Mouse (Mus musculus) cerebellum, adult (tissue): ENCODE data around the gene Gyg.
"Not testable (repeated sequence)": the region's sequence is repeated elsewhere in the genome, so short reads cannot be mapped to it uniquely, and the experiment has no call there.

ENCODE experiments used
- ATAC-seq: cut with Nextera tagmentation; 2 replicates; pipeline ENCODE4 v1.9.2; 2017; ENCODE audit warnings: mild to moderate bottlenecking, moderate library complexity, mixed read lengths; ENCODE audit not compliant: insufficient number of reproducible peaks, low FRiP score, low TSS enrichment

Gyg gene

DNA sequence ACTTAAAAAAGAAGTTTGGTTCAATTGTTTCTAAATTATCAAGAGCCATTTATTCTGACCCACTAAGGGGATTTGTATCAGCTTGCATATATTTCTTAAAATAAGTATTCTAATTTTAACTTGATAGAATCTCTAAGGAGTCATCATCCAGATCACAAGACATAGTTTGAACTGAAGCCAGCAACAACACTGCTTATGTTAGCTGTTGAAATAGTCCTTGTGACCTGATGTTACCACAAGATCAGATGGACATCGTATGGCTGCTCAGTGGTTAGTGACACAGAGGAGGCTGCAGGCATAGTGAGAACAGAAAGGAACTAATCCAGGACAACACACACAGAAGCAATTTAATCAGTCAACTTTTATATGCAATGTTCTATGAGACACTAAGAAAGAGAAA is 22.4 kb downstream of the Gyg start:
- no peak for ATAC-seq

DNA sequence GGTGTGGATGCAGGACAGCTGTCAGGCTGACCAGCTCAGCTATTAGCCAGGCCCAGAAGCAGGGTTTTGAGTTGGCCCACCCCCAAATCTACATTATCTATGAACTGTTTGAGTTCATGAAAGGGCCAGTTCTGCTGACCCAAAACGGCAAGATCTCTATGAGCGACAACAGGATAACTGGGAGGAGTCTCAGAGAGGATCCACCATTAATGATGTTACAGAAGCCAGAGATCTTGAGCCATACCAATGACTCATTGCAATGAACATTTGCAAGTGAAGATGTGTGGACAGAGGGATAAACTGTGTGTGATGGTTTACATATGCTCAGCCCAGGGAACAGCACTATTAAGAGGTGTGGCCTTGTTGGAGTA is 23.8 kb downstream of the Gyg start:
- ATAC-seq: no peak

DNA sequence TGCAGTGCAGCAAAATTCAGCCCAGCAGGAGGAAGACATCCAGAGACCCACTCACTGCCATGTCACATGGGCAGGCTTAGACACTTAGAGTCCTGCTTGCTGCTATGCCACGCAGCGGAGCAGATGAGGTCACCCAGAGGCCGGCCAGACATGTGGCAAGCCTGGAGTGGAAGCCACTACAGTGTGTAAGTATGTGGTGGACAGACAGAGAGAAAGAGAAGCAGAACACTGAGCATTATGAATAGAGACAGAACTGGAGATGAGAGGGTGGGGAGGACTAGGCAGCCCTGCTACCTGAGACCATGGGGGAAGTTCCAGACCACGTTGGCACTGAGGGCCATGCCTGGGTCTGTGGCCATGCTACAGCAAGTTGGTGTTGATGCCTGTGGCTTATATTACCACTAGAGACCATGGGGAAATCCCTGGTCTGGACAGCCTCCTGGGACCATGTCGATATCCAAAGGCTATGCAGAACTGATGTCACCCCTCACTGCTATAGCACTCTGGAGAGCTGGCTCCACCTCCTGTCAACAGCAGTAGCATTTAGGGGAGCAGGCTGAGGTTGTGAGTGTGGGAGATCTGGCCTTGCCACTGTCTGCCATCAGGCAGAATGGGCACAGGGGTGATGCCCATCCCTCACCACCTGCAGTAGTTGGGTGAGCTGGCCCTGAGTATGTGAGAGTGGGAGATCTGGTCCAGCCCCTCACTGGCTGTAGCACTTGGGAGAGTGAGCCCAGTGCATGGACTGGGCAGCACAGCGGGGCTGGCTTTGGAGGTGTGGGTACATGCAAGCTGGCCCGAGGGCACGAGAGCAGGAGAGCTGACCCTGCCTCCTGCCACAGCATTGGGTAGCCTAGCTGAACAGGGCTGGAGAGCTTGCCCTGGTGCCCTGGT is 24.4 kb downstream of the Gyg start:
- no peak for ATAC-seq

DNA sequence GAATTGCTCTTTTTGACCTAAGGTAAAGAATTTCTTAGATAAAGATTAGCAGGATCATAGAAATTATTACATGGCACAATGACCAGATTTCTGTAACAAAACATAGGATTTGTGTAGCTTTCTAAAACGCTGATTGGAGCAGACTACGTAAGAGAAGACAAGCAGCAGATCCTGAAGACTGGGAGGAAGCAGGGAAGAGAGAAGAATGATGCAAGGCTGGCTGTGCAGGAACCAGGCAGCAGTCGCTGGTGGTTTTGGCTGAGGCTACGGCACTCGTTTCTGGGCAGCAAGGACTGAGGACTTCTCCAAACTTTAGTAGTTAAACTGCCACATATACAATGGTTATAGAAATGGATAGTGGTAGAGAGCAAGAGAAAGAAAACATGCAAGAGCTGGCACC is 25.6 kb downstream of the Gyg start:
- no peak for ATAC-seq

DNA sequence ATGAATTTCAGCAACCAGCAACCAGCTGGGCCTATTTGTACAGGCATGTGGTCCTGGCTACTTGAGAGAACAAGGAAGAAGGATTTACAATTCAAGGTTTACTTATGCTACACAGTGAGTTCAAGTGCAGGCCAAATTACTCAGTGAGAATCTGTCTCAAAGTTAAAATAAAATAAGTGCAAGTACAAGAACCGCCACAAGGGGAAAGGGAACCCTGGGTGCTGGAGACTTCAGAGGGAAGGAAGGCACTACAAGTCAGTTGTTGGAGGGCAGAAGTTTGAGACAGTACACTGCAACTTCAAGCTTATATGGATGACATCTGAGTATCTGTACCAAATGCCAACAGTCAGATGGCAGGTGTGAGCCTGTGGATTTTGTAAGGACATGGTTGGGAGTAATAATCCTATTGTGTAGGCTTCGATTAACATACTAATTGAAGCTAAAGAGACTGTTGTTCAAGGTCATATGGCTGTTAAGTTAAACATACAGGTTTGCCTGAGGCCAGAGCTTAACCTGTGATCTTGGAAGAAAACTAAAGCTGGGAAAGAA is 28.0 kb downstream of the Gyg start:
- ATAC-seq: no peak

DNA sequence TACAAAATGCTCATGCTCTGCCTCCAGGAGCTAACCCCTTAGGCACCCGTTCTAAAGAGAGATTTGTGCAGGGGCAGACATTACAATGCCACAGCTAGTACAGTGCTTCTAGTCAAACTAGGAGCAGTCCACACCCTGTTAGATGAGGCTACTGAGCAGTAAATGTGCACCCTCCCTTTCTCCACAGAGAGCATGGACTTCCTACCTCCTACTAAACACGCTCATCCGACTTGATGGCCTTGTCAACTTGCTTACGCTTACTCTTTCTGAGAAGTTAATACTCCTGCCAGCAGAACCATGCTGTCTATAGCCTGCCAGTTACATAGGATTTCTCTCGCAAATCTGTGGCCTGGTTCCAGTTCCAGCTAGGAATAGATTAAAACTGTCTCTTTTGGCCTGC is 29.5 kb downstream of the Gyg start:
- ATAC-seq: no peak

DNA sequence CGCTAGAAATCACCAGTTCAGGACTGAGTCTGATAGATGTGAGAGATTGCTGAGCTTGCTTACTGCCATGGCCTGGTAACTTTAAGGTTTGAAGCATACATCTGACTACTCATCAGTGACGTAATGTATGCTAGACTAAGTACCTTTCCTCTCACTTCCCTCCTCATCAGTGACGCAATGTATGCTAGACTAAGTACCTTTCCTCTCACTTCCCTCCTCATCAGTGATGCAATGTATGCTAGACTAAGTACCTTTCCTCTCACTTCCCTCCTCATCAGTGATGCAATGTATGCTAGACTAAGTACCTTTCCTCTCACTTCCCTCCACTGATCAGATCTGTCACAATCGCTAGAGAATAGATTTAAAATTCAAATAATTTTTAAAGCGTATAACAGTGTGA is 33.5 kb downstream of the Gyg start:
- ATAC-seq: not testable (repeated sequence)

DNA sequence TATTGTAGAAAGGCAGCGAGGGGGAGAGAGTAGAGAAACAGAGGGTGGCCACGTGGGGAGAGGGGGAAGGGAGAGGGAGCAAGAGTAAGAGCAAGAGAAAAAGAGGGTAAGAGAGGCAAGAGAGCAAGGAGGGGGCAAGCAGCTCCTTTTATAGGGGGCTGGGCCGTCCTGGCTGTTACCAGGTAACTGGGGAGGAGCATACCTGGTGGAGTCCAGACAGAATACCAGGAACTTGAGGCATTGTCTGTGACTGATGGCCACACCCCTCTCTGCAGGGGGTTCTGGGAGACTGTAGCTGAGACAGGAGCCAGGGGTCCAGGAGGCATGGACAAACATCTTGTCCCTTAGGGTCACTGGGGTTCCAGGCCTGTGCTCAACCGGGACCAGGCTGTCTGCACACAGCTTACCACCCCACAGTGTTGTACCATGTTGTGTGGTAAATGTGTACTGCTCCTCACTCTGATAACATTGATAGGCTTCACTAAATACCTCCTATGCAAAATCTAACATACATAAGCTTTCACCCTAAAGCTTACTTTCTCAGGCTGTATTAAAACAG is 35.4 kb downstream of the Gyg start:
- ATAC-seq: peak; percentile 36; the same call in 1 of the 2 replicates

DNA sequence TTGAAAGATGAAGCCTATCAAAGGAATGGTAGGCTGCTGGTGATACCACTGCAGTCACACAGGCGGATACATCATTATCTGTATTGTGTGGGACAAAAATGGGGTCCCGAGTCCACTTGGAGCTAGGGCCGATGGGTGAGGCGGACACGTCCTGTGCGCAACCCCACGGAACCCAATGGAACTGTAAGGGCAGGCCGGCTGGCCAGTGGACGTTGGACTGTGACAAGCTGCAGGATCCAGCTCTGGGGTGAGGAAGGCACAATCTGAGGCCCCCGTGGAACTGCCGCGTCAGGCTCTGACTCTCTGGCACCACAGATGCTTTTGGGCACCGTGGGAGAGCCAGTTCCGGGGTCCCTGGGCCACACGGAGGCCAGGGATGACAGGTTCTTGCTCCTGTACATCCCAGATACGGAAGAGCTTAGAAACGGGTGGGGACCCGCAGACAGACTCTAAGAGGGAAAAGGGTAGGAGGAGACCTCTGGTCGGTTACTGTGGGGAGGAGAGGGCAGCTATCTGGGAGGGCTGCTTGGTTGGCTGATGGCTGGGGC is 36.0 kb downstream of the Gyg start:
- no peak for ATAC-seq

DNA sequence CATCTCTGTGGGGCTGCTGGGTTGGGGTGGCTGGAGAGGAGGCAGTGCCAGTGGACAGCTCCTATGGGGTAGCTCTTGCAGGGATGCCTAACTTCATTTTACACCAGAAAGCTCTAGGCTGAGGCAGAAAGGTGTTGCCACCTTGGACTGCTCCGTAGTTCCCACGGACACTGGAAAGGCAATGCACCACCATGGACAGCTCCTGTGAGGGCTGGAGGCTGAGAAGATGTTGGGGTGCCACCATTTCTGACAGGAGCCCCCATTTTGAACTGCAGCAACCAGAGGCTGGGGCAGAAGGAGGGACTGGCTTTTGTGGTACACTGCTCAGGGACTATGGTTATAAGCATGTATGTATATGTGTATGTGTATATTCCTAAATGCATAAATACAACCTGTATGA is 43.2 kb downstream of the Gyg start:
- no peak for ATAC-seq

DNA sequence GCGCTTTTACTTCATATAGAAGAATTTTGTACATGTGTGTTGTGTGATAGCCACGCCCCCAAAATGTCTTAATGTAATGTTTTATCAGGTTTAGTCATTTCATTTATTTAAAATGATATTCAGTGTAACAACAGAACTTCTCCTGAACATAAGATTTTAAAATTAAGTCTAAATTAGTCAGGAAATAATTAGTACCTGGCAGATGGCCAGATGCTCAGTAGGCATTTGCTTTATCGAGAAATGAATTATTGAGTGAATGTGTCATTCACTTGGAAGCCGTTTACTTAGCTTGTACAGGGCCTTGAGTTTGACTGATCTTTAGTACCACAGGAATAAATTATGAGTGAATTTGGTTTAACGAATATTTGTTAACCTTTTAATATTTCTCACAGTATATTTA is 46.2 kb downstream of the Gyg start:
- ATAC-seq: no peak

DNA sequence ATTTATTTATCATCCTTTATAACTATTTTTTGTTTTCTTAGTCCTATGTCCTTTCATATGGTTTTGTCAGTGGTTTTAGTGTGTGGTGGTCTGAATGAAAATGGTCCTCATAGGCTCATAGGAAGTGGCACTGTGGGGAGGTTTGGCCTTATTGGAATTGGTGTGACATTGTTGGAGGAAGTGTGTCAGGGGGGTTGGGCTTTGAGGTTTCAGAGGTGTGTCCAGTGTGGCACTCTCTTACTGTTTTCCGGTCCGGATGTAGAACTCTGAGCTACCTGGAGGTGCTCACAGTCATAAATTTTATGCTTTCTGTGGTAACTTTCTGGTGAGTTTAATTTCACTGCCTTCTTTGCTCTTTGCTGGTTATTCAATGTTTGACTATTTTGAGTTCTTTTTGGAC is 50.3 kb downstream of the Gyg start:
- ATAC-seq: no peak

DNA sequence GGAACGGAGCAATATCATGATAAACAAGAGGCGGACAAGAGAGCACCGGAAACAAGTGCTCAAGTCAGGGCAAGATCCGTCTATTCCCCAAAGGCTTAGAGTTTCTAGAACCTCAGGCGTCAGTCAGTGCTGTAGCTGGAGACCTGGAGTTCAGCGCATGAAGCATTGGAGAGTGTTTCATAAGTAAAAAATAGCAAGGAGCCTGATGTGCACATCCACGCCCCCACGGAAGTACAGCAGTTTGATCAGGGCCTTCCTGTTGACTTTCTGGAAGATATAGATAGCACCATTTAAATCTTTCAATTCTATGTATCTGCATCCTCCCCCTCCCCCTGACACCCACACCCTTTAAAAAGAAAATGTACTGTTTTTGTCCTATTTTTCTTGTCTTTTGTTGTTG is 50.8 kb downstream of the Gyg start:
- ATAC-seq: no peak

DNA sequence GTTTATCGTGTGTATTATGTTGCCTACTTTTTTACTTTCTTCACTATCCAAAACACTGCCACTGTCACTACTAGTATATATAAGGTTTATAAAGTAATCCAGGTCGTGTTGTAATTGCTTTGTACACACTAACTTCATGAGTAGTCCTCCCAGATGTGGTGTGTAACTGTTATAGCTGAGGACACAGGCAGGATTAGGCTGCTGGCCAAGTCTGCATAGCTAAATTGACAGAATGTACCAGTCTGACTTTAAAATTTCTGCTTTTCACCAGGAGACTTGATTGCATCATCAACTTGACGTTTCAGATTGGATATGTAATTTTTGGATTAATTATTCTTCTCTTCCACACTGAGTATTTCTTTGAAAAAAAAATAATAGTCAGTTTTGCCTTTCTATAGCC is 51.3 kb downstream of the Gyg start:
- ATAC-seq: no peak

DNA sequence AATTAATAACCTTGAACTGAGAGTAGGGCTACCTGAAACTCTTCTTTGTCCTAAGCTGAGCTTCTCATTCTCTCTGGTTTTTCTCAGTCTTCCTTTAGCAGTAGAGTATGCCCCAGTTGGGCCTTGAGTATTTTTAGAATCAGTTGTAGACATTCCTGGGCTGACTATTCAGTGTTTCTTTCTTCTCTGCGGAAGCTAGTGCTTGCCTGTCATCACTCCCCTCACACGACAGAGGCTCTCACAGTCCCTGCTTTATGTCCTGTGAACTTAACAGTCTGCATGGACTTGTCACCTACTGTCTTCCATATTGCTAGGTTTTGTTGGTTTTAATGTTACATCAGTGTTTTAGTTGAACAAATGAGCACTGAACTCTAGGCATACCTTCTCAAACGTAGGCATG is 73.0 kb downstream of the Gyg start:
- ATAC-seq: no peak

DNA sequence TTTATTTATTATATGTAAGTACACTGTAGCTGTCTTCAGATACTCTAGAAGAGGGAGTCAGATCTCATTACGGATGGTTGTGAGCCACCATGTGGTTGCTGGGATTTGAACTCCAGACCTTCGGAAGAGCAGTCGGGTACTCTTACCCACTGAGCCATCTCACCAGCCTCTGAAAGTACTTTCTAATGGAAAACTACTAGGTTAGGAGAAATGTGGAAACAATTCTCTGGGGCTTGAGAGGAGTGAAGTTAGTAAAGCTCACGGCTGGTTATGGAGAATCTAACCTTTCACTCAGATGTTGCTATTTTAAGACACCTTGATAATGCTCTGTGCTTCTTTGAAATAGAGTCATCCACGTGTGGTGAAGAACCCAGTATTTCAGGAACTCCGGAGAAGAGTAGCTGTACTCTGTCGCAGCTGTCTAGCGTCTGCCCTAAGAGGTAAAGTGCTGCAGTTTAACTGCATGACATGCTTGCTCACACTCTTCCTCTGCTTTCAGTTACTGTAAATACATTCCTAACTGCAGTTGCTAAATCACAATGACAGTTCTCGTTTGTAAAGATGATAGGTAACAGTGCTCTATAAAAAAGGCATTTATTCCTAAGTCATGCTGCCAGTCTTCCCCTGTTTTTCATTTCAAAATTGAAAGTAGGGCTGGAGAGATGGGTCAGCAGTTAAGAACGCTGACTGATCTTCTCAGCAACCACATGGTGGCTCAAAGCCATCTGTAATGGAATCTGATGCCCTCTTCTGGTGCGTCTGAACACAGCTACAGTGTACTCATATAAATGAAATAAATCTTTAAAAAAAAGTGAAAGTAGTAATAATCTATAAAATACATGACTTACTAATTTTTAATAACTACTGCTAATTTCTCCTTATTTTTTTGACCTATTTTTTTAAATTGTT is 78.7 kb downstream of the Gyg start:
- no peak for ATAC-seq
